Mouse (Mus musculus) forebrain, embryonic 12.5 days (tissue): ENCODE results near the gene Nmi. TPM values are rescaled to one million over a fixed set of nuclear protein-coding genes. Genes with fewer than 3 reads are reported as not detected.
A peak's percentile ranks its signal among the peaks of the same experiment; 100 is the strongest.
"Not testable (repeated sequence)": the region's sequence is repeated elsewhere in the genome, so short reads cannot be mapped to it uniquely, and the experiment has no call there.

Source experiments
- ATAC-seq: fragments of 200-750 bp; cut with Nextera tagmentation; 2 replicates; pipeline ENCODE4 v1.8.0; 2017; ENCODE audit warnings: moderate TSS enrichment; ENCODE audit not compliant: low FRiP score
- H3K27ac ChIP-seq: fragments of 300-500 bp; sonication (generic); 2 replicates; pipeline ENCODE4 v1.5.1; 2016; ENCODE audit warnings: mild to moderate bottlenecking
- H3K27me3 ChIP-seq: fragments of 300-500 bp; sonication (generic); 2 replicates; pipeline ENCODE4 v1.6.1; 2016; ENCODE audit warnings: mild to moderate bottlenecking
- H3K36me3 ChIP-seq: fragments of 300-500 bp; sonication (generic); replicated peaks from 2 replicates; pipeline ENCODE4 v1.6.1; 2016; ENCODE audit warnings: mild to moderate bottlenecking
- H3K4me1 ChIP-seq: fragments of 300-500 bp; sonication (generic); 2 replicates; pipeline ENCODE4 v1.6.1; 2016
- H3K4me2 ChIP-seq: fragments of 300-500 bp; sonication (generic); 2 replicates; pipeline ENCODE4 v1.6.1; 2016; ENCODE audit warnings: mild to moderate bottlenecking, moderate library complexity
- H3K4me3 ChIP-seq: fragments of 300-500 bp; sonication (generic); replicated peaks from 2 replicates; pipeline ENCODE4 v1.5.1; 2016; ENCODE audit warnings: mild to moderate bottlenecking
- H3K9ac ChIP-seq: fragments of 300-500 bp; sonication (generic); 2 replicates; pipeline ENCODE4 v1.6.1; 2016; ENCODE audit warnings: mild to moderate bottlenecking
- H3K9me3 ChIP-seq: fragments of 300-500 bp; sonication (generic); 2 replicates; pipeline ENCODE4 v1.6.1; 2016
- WGBS: fragments of 180-500 bp; shearing (Covaris S2); methylation state at CpG from one replicate; pipeline ENCODE4 v1.1.7; 2016; 5-methylcytosine and 5-hydroxymethylcytosine counted together
- polyA plus RNA-seq: library from polyadenylated mRNA; unstranded; fragments of >200 nt; fragmentation: Nextera tagmentation; extraction: Ambion mirVana; gene quantifications from 2 replicates; pipeline ENCODE4 v1.2.1, GENCODE M21; 2016

Gene Nmi
- 4.8 and 5.6 TPM in 2 replicates for polyA plus RNA-seq

DNA sequence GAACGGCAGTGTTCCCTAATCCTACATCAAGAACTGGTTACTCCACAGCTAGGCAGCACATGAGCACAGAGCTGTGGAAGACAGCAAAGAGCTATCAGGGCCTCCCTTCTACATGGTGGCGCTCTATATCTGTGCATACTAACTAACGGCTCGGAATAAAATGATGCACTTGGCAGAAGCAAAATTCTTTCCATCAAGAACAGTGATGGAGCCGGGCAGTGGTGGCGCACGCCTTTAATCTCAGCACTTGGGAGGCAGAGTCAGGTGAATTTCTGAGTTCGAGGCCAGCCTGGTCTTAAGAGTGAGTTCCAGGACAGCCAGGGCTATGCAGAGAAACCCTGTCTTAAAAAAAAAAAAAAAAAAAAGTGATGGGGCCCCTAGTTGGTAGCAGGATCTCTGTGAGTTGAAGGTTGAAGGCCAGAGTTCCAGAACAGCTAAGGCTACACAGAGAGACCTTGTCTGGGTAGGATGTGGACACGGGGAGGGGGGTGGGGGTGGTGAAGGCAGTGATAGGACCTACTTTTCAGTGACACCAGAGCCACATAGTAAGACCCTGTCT lies at the start of gene Nmi:
Gene Nmi, minus strand, starts transcription at position 85 of the 559 bp plus-strand sequence.
- peak; percentile 45; the same call in 1 of the 2 replicates for ATAC-seq
- 81% methylated on average over 9 of the region's 9 CpGs for WGBS
- no peaks in the 10 kb centered on the region for H3K36me3 ChIP-seq
- H3K9ac ChIP-seq, result peak within 1 kb of the TSS; percentile 54
- H3K4me3 ChIP-seq, result peak within 1 kb of the TSS; percentile 52
- H3K9me3 ChIP-seq, result no peaks in the 10 kb centered on the region
- H3K27ac ChIP-seq, result no peak within 1 kb of the TSS
- no peaks in the 10 kb centered on the region for H3K27me3 ChIP-seq
- 0 out of 2 replicates have a peak, but pooled peaks cover 2% of the 10 kb centered on the region for H3K4me1 ChIP-seq
- H3K4me2 ChIP-seq, result peak within 1 kb of the TSS; percentile 65

DNA sequence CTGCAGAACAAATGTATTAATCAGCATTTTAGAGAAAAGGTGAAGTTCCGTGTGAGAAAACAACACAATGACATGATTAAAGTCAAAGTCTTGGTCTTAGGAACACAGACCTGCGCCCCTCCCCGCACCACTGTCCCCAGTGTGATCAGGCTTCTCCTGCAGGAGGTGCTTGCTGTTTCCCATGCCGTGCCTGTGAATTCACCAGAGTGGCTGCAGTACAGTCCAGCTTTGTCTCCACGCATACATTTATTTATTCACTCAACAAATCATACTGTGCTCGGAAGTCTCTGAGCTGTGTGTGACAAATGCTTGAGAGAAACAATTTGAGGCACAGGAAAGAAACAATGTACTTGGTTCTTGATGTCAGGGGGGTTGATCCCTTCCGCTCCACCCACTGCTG lies 43.1 kb upstream of the Nmi start:
- Histone ChIP-seq H3K9me3 (no peaks in the 10 kb centered on the region), H3K9ac (no peak overlapping the region)
- WGBS, result 33% methylated on average over 7 of the region's 7 CpGs

DNA sequence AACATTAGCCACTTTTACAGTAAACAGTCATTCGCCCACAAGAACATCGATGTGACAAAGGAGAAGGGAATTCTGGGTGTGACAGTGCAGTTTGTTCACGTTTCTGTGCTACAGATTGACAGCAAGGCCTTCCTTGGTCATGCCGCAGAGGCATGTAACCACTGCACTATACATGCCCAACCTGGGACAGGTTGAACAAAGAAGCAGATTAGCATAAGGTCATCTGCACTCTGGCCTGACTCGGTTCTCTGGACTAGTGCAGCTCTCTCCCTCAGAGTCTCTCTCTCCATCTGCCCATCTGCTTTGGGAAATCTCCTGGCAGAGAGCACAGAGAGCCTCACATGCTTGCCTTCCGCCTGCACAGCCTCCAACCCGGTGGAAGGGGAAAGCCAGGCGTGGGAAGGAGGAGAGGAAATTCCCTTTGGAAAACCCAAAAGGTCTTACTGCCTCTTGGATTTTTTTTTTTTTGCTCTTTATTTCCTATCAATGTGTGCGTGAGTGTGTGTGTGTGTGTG lies 40.1 kb upstream of the Nmi start:
- ATAC-seq, result no peak
- WGBS, result 75% methylated on average over 9 of the region's 9 CpGs
- no peak overlapping the region for H3K9ac ChIP-seq
- H3K4me1 ChIP-seq, result peaks cover 11% of the 10 kb centered on the region
- no peaks in the 10 kb centered on the region for H3K9me3 ChIP-seq
- H3K4me3 ChIP-seq, result no peak overlapping the region
- H3K4me2 ChIP-seq, result no peak overlapping the region
- no peaks in the 10 kb centered on the region for H3K36me3 ChIP-seq
- no peaks in the 10 kb centered on the region for H3K27me3 ChIP-seq
- H3K27ac ChIP-seq, result no peak overlapping the region

More for the DNA sequence above, 43.1 kb upstream of the Nmi start:
- ATAC-seq, result no peak
- H3K27me3 ChIP-seq, result no peaks in the 10 kb centered on the region
- H3K36me3 ChIP-seq, result no peaks in the 10 kb centered on the region
- H3K4me2 ChIP-seq, result no peak overlapping the region; the same call in 1 of the 2 replicates
- no peak overlapping the region for H3K27ac ChIP-seq
- H3K4me3 ChIP-seq, result no peak overlapping the region
- H3K4me1 ChIP-seq, result peaks cover 11% of the 10 kb centered on the region

DNA sequence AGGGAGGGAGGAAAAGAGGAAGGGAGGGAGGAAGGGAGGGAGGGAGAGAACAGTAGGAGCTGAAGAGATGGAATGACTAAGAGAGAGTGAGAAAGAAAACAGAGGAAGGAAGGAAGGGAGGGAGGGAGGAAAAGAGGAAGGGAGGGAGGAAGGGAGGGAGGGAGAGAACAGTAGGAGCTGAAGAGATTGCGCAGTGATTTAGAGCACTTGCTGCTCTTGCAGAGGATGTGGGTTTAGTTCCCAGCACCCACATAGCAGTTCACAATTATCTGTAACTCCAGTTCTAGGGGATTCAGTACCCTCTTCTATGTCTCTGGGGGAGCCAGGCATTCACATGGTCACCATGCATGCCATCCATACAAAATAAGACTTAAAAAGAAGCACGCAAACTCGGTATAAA lies 38.5 kb upstream of the Nmi start:
- H3K9ac ChIP-seq, H3K4me2 ChIP-seq, H3K27ac ChIP-seq, ATAC-seq, H3K4me1 ChIP-seq, H3K4me3 ChIP-seq, H3K36me3 ChIP-seq, H3K27me3 ChIP-seq, H3K9me3 ChIP-seq: not testable (repeated sequence)
- WGBS, result 85% methylated on average over 3 of the region's 3 CpGs

DNA sequence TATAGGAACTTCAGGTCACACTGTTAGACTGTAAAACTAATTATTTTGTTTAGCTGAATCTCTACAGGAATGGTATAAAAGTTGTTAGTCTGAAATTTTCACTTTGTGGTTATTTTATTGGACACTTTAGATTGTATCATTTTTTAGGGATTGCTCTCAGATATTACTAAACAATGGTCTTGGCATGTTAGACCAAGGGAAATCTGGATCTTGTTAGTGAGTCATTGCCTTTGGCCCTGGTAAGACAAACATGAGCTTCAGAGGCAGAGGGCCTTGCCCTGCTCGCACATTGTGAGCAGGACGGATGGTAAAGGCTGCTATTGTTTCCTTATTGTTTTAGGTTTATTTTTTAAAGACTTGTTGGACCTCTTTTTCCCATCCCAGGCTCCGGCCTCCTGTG lies 33.1 kb upstream of the Nmi start:
- WGBS, result 92% methylated on average over 3 of the region's 3 CpGs
- no peak overlapping the region for H3K27ac ChIP-seq
- ATAC-seq, result no peak

DNA sequence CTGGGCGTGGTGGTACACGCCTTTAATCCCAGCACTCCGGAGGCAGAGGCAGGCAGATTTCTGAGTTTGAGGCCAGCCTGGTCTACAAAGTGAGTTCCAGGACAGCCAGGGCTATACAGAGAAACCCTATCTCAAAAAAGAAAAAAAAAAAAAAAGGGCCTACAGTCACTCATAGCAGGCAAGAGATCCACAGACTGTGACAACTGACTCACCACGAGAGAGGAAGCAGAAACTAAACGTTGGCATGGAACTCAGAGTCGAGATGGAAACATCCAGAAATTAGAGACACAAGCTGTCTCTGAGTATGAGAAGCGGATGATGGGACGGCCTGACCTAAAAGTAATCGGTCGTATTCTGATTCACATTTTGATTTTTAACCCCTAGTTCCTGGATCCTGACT lies 29.0 kb upstream of the Nmi start:
- H3K4me3 ChIP-seq, H3K9me3 ChIP-seq, H3K27me3 ChIP-seq, H3K36me3 ChIP-seq, ATAC-seq, H3K4me2 ChIP-seq, H3K4me1 ChIP-seq, H3K27ac ChIP-seq, H3K9ac ChIP-seq: not testable (repeated sequence)
- 96% methylated on average over 10 of the region's 10 CpGs for WGBS

More for the DNA sequence above, 33.1 kb upstream of the Nmi start:
- H3K4me2 ChIP-seq, result no peak overlapping the region
- no peak overlapping the region for H3K4me3 ChIP-seq
- no peak overlapping the region for H3K9ac ChIP-seq
- no peaks in the 10 kb centered on the region for H3K36me3 ChIP-seq
- no peaks in the 10 kb centered on the region for H3K9me3 ChIP-seq
- H3K4me1 ChIP-seq, result no peaks in the 10 kb centered on the region
- H3K27me3 ChIP-seq, result no peaks in the 10 kb centered on the region

DNA sequence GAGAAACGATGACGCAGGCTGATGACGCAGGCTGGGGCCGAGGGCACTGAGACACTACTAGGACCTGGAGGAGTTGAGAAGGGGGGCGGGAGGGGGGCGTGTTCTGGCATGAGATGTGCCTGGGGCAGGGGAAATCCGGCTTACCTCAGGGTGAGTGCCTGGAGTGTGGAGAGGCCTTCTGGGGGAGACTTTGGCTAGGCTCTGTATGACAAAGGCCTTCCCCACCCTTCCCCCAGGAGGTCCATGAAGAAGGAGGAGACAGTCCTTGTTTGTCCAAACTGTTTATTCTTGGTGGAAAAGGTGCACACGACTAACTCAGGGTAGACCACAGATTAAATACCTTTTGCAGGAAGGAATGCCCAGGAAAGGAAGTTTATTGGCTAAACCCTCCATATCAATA lies 28.2 kb upstream of the Nmi start:
- WGBS, result 76% methylated on average over 8 of the region's 8 CpGs
- ATAC-seq, result no peak

DNA sequence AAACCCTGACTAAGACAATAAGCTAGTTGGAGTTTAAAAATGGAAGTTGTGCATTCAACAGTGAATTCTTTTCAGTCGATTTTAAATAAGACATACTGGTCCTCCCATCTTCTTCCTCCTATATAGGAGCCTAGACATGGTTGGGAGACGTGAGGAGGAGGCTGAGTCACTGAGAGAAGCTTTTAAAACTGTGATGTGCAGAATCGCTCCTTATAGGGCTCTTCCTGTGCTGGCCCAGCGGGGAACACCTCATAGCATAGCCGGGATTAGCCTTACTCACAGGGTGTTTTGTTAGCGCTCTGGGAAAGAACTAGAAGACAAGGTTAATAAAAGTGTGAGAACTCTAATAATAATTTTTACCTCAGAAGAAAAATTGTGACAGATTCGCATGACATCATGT lies 26.7 kb upstream of the Nmi start:
- 62% methylated on average over 7 of the region's 7 CpGs for WGBS
- H3K9ac ChIP-seq, result no peak overlapping the region
- H3K27me3 ChIP-seq, result no peaks in the 10 kb centered on the region
- H3K4me3 ChIP-seq, result no peak overlapping the region
- ATAC-seq, result no peak
- no peak overlapping the region for H3K27ac ChIP-seq
- no peaks in the 10 kb centered on the region for H3K36me3 ChIP-seq
- H3K9me3 ChIP-seq, result no peaks in the 10 kb centered on the region
- H3K4me1 ChIP-seq, result no peaks in the 10 kb centered on the region
- no peak overlapping the region for H3K4me2 ChIP-seq

More for the DNA sequence above, 28.2 kb upstream of the Nmi start:
- no peak overlapping the region for H3K4me3 ChIP-seq
- no peaks in the 10 kb centered on the region for H3K4me1 ChIP-seq
- no peaks in the 10 kb centered on the region for H3K36me3 ChIP-seq
- no peaks in the 10 kb centered on the region for H3K9me3 ChIP-seq
- no peaks in the 10 kb centered on the region for H3K27me3 ChIP-seq
- H3K4me2 ChIP-seq, result no peak overlapping the region
- H3K9ac ChIP-seq, result no peak overlapping the region
- no peak overlapping the region for H3K27ac ChIP-seq

DNA sequence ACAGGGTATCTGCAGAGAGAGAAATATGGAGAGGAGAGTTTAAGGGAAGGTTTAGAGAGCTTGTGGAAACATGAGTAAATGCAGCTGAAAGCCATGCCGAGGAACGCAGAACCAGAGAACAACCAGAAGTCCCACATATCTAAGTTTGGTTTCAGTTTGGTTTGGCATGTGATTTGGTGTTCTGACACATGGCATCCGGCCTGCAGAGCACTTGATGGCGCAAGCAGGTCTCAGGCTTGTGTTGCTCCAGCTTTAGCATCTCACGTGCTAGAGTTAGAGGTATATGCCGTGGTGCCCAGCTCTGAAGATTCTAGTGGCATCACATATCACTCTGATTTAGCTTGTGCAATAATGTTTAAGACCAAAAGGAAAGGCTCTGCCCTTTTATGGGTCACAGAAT lies 18.2 kb upstream of the Nmi start:
- H3K27ac ChIP-seq, result no peak overlapping the region
- H3K4me2 ChIP-seq, result no peak overlapping the region
- H3K9me3 ChIP-seq, result no peaks in the 10 kb centered on the region
- H3K4me1 ChIP-seq, result no peaks in the 10 kb centered on the region
- no peaks in the 10 kb centered on the region for H3K27me3 ChIP-seq
- H3K4me3 ChIP-seq, result no peak overlapping the region
- H3K9ac ChIP-seq, result no peak overlapping the region
- ATAC-seq, result no peak
- no peaks in the 10 kb centered on the region for H3K36me3 ChIP-seq
- 94% methylated on average over 6 of the region's 6 CpGs for WGBS

DNA sequence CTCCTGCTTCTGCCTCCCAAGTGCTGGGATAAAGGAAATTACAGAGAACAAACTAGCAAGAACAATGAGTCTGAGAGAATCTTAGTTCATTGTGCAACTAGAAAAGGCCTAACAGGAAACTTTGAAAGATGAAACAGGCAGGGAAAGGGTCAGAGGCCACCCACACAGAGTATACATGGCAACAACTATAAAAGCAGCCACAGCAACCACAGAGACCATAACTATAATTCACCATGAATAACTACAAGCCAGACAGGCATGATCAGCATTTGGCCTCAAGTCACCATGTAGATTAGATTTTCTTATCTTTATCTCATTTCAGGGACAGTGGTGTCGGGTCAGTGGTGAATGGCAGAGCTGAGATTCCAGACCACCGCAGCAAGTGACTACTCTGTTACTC lies 16.3 kb upstream of the Nmi start:
- Histone ChIP-seq H3K27me3 (no peaks in the 10 kb centered on the region), H3K9ac (no peak overlapping the region), H3K36me3 (no peaks in the 10 kb centered on the region), H3K27ac (no peak overlapping the region), H3K4me2 (no peak overlapping the region), H3K4me3 (no peak overlapping the region), H3K4me1 (no peaks in the 10 kb centered on the region), H3K9me3 (no peaks in the 10 kb centered on the region)
- no peak for ATAC-seq
- 85% methylated on average over 2 of the region's 2 CpGs for WGBS

DNA sequence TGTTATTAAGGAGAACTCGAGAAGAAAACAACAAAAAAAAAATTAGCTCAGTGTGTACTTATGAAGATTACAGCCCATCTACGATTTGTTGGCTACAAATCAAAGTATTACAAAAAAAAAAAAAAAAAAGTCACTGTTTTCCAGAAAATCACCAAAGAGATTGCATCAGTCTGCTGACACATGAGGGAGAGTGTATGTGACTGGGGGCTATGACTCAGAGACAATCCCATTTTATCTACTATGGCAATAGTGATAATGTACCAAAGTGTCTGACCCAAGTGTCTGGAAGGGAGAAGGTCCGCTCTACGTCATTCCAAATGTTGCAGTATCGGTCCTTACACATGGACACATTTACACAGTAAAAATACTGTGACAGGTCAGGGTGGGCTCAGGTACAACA lies 13.4 kb upstream of the Nmi start:
- WGBS, result 87% methylated on average over 5 of the region's 5 CpGs

DNA sequence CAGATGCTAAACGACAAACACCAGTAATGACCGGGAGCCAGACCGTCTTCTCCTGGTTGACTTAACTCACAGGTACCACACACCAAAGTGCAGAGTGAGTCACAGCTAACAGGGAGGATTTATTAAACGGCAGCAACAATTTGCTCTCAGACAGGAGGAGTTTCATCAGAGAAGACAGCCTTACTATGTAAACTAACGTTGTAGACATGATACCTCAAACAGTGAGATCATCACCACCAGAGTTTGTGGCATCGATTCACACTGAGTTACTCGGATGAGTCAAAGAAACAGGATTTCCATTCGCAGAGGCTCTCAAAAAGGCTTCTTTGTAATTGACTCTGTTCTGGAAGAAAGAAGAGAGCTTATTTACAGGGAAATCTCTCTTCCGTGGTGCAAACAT lies 12.9 kb upstream of the Nmi start:
- Histone ChIP-seq H3K4me3 (no peak overlapping the region), H3K27ac (no peak overlapping the region), H3K36me3 (no peaks in the 10 kb centered on the region), H3K27me3 (no peaks in the 10 kb centered on the region), H3K9me3 (no peaks in the 10 kb centered on the region), H3K4me1 (no peaks in the 10 kb centered on the region), H3K4me2 (no peak overlapping the region), H3K9ac (no peak overlapping the region)
- ATAC-seq, result no peak
- 78% methylated on average over 9 of the region's 9 CpGs for WGBS

More for the DNA sequence above, 13.4 kb upstream of the Nmi start:
- no peaks in the 10 kb centered on the region for H3K27me3 ChIP-seq
- no peak for ATAC-seq
- H3K9me3 ChIP-seq, result no peaks in the 10 kb centered on the region
- H3K27ac ChIP-seq, result no peak overlapping the region
- no peak overlapping the region for H3K4me2 ChIP-seq
- H3K9ac ChIP-seq, result no peak overlapping the region
- no peaks in the 10 kb centered on the region for H3K4me1 ChIP-seq
- H3K4me3 ChIP-seq, result no peak overlapping the region
- H3K36me3 ChIP-seq, result no peaks in the 10 kb centered on the region

DNA sequence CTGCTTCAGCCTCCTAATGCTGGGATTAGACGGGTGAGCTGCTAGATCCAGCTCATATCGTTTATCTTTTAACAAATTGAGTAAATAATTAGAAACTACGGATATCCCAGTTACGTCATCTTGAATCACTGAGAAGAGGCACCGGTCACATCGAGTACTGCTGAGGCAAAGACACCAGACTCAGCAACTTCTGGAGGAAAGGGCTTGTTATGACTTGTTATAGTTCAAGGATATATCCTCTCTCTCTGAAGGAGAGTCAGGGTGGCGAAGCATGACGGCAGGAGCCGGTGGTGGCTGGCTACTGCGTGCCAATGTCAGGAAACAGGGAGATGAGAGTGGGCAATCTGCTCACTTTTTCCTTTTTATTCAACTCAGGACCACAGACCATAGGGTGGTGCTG lies 11.9 kb upstream of the Nmi start:
- Histone ChIP-seq H3K9me3 (no peaks in the 10 kb centered on the region), H3K4me3 (no peak overlapping the region), H3K27ac (no peak overlapping the region), H3K27me3 (no peaks in the 10 kb centered on the region), H3K9ac (no peak overlapping the region), H3K4me2 (no peak overlapping the region), H3K4me1 (no peaks in the 10 kb centered on the region), H3K36me3 (no peaks in the 10 kb centered on the region)
- 96% methylated on average over 10 of the region's 10 CpGs for WGBS
- ATAC-seq, result no peak
